Mouse (Mus musculus): ENCODE results near the gene Dnajc6. TPM values are rescaled to one million over a fixed set of nuclear protein-coding genes. Genes with fewer than 3 reads are reported as not detected.

Gene Dnajc6
- polyA plus RNA-seq, 1 experiment from 2014 or later: 22.0 TPM

- Histone ChIP-seq H3K27ac (ENCODE audit: low read depth, low read length) (peak overlapping the region; percentile 27; the same call in 1 of the 2 replicates), H3K4me3 (ENCODE audit: low read depth, low read length) (no peak overlapping the region), H3K27me3 (replicated peaks; ENCODE audit: control insufficient read depth, insufficient read depth, low read length) (no peaks in the 10 kb centered on the region), H3K4me2 (ENCODE audit: low read length) (no peak overlapping the region), H3K9me3 (replicated peaks; ENCODE audit: control insufficient read depth, low read length) (no peaks in the 10 kb centered on the region), H3K4me1 (ENCODE audit: control insufficient read depth, insufficient read depth, low read length) (no peaks in the 10 kb centered on the region), H3K36me3 (ENCODE audit: control insufficient read depth, insufficient read depth, low read length) (no peaks in the 10 kb centered on the region), H3K9ac (ENCODE audit: low read length) (no peak overlapping the region)
- 64% methylated on average over 7 of the region's 7 CpGs for WGBS
- DNase-seq (ENCODE audit: low spot score): no peak
- no peak for ATAC-seq
Measured at GRCm38 (mm10) chr4:101569076-101569475, 72.6 kb downstream of the Dnajc6 start.

- no peak for DNase-seq (ENCODE audit: low spot score)
- Histone ChIP-seq H3K9ac (ENCODE audit: low read length) (no peak overlapping the region), H3K9me3 (replicated peaks; ENCODE audit: control insufficient read depth, low read length) (no peaks in the 10 kb centered on the region), H3K27ac (ENCODE audit: low read depth, low read length) (no peak overlapping the region), H3K36me3 (ENCODE audit: control insufficient read depth, insufficient read depth, low read length) (no peaks in the 10 kb centered on the region), H3K4me2 (ENCODE audit: low read length) (no peak overlapping the region), H3K4me1 (ENCODE audit: control insufficient read depth, insufficient read depth, low read length) (no peaks in the 10 kb centered on the region), H3K27me3 (replicated peaks; ENCODE audit: control insufficient read depth, insufficient read depth, low read length) (no peaks in the 10 kb centered on the region), H3K4me3 (ENCODE audit: low read depth, low read length) (no peak overlapping the region)
- ATAC-seq: no peak
- WGBS: 50% methylated on average over 2 of the region's 2 CpGs
Measured at GRCm38 (mm10) chr4:101572142-101572541, 75.7 kb downstream of the Dnajc6 start.

DNA sequence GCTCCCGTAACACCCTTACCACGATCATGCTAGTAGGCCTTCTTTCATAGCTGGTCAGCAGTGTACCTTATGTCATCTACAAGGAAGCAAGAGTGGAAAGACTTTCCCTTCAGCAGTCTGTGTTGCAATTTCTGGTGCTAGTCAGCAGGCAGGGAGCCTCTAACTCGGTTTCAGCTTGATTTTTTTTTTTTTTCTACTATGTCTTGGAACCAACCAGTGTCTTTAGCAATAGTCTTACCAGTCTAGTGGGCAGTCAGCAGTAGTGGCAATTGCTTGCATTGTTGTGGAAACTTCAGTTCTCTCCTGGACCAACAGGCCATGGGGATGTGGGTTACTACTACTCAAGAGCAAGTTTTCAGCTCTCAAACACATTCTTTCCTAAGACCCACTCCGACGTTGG lies 78.9 kb downstream of the Dnajc6 start:
- Histone ChIP-seq H3K9ac (ENCODE audit: low read length) (no peak overlapping the region), H3K9me3 (replicated peaks; ENCODE audit: control insufficient read depth, low read length) (no peaks in the 10 kb centered on the region), H3K27ac (ENCODE audit: low read depth, low read length) (no peak overlapping the region), H3K4me3 (ENCODE audit: low read depth, low read length) (no peak overlapping the region), H3K36me3 (ENCODE audit: control insufficient read depth, insufficient read depth, low read length) (no peaks in the 10 kb centered on the region), H3K4me2 (ENCODE audit: low read length) (no peak overlapping the region), H3K27me3 (replicated peaks; ENCODE audit: control insufficient read depth, insufficient read depth, low read length) (no peaks in the 10 kb centered on the region), H3K4me1 (ENCODE audit: control insufficient read depth, insufficient read depth, low read length) (no peaks in the 10 kb centered on the region)
- ATAC-seq: no peak
- WGBS: 87% methylated on average over 5 of the region's 5 CpGs
- DNase-seq (ENCODE audit: low spot score): no peak

DNA sequence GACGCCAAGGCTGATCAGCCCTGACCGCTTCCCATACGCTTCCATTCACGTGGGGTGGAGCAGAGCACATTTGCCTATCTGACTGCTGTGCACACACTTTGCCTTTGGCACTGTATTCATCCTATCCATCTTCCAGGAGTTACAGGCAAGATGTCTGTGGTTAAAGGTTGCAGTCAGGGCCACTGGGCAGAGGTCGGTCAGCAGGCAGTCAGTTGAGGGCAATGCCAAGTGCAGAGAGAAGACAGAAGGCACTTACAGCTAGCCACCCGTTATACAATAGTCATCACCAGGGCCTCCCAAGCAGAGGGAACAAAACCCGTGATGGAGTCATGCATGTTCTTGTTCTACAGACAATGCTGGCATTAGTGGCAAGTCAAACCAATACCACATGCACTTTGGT lies 82.3 kb downstream of the Dnajc6 start:
- H3K4me1 ChIP-seq (ENCODE audit: control insufficient read depth, insufficient read depth, low read length): no peaks in the 10 kb centered on the region
- no peak overlapping the region for H3K4me2 ChIP-seq (ENCODE audit: low read length)
- no peak overlapping the region for H3K27ac ChIP-seq (ENCODE audit: low read depth, low read length)
- H3K27me3 ChIP-seq (replicated peaks; ENCODE audit: control insufficient read depth, insufficient read depth, low read length): no peaks in the 10 kb centered on the region
- DNase-seq (ENCODE audit: low spot score) (no peak), ATAC-seq (no peak)
- H3K36me3 ChIP-seq (ENCODE audit: control insufficient read depth, insufficient read depth, low read length): no peaks in the 10 kb centered on the region
- H3K4me3 ChIP-seq (ENCODE audit: low read depth, low read length): no peak overlapping the region
- 81% methylated on average over 7 of the region's 7 CpGs for WGBS
- H3K9me3 ChIP-seq (replicated peaks; ENCODE audit: control insufficient read depth, low read length): no peaks in the 10 kb centered on the region
- no peak overlapping the region for H3K9ac ChIP-seq (ENCODE audit: low read length)

DNA sequence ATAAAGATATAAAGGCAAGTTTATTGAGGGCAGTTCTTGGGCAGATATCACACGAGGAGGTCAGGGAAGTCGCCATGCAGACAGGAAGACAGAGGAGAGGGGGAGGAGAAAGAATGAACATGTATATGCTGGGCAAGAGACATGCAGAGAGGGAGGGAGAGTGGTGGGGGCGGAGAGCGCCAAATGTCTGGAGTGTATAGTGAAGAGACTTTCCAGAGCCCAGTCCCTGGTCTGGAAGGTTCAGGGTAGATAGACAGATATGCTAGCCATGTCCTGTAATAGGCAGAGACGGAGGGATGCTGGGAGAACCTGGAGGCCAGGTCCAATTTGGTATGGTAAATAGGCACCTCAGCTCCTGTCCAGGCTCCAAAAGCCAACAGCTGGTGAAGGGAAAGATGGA lies 83.1 kb downstream of the Dnajc6 start:
- no peaks in the 10 kb centered on the region for H3K36me3 ChIP-seq (ENCODE audit: control insufficient read depth, insufficient read depth, low read length)
- H3K4me3 ChIP-seq (ENCODE audit: low read depth, low read length): no peak overlapping the region
- no peak overlapping the region for H3K4me2 ChIP-seq (ENCODE audit: low read length)
- no peaks in the 10 kb centered on the region for H3K9me3 ChIP-seq (replicated peaks; ENCODE audit: control insufficient read depth, low read length)
- WGBS: 88% methylated on average over 5 of the region's 5 CpGs
- H3K27ac ChIP-seq (ENCODE audit: low read depth, low read length): no peak overlapping the region
- no peak overlapping the region for H3K9ac ChIP-seq (ENCODE audit: low read length)
- ATAC-seq (no peak), DNase-seq (ENCODE audit: low spot score) (no peak)
- no peaks in the 10 kb centered on the region for H3K4me1 ChIP-seq (ENCODE audit: control insufficient read depth, insufficient read depth, low read length)
- H3K27me3 ChIP-seq (replicated peaks; ENCODE audit: control insufficient read depth, insufficient read depth, low read length): no peaks in the 10 kb centered on the region

DNA sequence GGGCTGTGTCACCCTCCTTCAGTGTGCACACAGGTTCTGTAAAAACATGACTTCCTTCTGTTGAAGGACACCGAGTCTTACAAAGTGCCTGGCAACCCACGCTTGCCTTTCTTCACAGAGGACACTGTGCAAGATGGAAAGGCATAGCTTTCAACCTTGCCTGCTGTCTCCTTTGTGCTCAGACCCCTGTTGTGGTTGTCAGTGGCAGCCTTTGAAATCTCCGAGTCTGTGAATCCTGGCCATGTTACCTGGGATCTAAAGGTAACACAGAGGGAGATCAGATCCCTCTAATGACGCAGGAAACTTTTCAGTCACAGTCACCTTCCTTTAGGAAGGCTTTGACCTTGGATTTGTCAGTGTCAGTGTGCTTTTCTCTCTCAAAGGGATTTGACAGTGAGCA lies 84.7 kb downstream of the Dnajc6 start:
- no peak overlapping the region for H3K27ac ChIP-seq (ENCODE audit: low read depth, low read length)
- no peak overlapping the region for H3K4me2 ChIP-seq (ENCODE audit: low read length)
- 80% methylated on average over 4 of the region's 4 CpGs for WGBS
- no peak overlapping the region for H3K4me3 ChIP-seq (ENCODE audit: low read depth, low read length)
- H3K36me3 ChIP-seq (ENCODE audit: control insufficient read depth, insufficient read depth, low read length): no peaks in the 10 kb centered on the region
- peaks cover 9% of the 10 kb centered on the region for H3K4me1 ChIP-seq (ENCODE audit: control insufficient read depth, insufficient read depth, low read length)
- no peak for DNase-seq (ENCODE audit: low spot score)
- ATAC-seq: no peak; the same call in 1 of the 2 replicates
- H3K9ac ChIP-seq (ENCODE audit: low read length): no peak overlapping the region
- H3K9me3 ChIP-seq (replicated peaks; ENCODE audit: control insufficient read depth, low read length): no peaks in the 10 kb centered on the region
- no peaks in the 10 kb centered on the region for H3K27me3 ChIP-seq (replicated peaks; ENCODE audit: control insufficient read depth, insufficient read depth, low read length)

- Histone ChIP-seq H3K9ac (ENCODE audit: low read length) (no peak overlapping the region), H3K4me2 (ENCODE audit: low read length) (no peak overlapping the region), H3K9me3 (replicated peaks; ENCODE audit: control insufficient read depth, low read length) (no peaks in the 10 kb centered on the region), H3K36me3 (ENCODE audit: control insufficient read depth, insufficient read depth, low read length) (no peaks in the 10 kb centered on the region), H3K27ac (ENCODE audit: low read depth, low read length) (no peak overlapping the region), H3K27me3 (replicated peaks; ENCODE audit: control insufficient read depth, insufficient read depth, low read length) (no peaks in the 10 kb centered on the region), H3K4me1 (ENCODE audit: control insufficient read depth, insufficient read depth, low read length) (peaks cover 9% of the 10 kb centered on the region), H3K4me3 (ENCODE audit: low read depth, low read length) (no peak overlapping the region)
- 85% methylated on average over 2 of the region's 2 CpGs for WGBS
- no peak for ATAC-seq
- DNase-seq (ENCODE audit: low spot score): no peak
Measured at GRCm38 (mm10) chr4:101582882-101583281, 86.4 kb downstream of the Dnajc6 start.

DNA sequence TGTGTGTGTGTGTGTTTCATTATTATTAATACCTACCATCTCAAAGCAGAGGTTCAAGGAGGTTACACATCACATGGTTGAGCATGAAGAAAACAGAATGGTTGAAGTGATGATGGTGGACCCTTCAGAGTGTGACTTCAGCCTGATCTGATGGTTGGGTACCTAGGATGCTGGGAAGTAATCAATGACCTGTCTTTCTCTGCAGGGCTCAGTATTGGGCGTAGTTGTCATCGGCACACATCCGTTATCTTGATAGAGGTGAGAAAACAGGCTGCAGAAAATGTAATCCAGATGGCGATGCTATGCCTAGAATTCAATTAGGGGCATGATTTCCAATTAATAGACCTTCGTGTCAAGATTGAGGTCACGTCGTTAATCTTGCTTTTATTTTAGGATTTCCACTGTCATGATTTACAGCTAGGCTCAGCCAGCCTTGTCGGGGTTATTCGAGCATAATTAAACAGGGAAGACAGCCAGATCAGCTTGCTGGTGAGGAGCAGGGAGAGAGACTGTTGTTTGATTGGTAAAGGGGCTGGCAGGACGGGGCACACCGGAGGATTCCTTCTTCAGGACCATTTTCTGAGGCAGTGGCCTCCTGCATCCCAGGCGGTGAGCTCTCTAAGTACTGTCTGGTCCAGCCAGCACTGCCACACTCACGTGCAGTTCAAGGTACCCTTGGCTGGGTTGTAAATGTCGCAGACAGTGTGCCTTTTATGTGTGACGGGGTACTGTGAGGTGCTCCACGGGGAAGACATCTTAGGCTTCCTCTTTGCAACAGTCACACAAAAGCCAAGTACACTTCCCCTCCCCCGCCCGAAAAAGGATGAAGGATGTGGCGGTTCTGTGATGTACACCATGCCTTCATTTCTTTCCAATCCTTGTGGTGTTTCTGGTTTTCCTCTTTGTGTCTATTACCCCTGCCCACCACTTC lies 88.3 kb downstream of the Dnajc6 start:
- no peak overlapping the region for H3K4me3 ChIP-seq (ENCODE audit: low read depth, low read length)
- H3K9ac ChIP-seq (ENCODE audit: low read length): 0 out of 2 replicates have a peak overlapping the region, but pooled peaks have one; percentile 8
- peak overlapping the region; percentile 23; the same call in 1 of the 2 replicates for H3K4me2 ChIP-seq (ENCODE audit: low read length)
- ATAC-seq (peak; percentile 58), DNase-seq (ENCODE audit: low spot score) (peak; percentile 65)
- H3K4me1 ChIP-seq (ENCODE audit: control insufficient read depth, insufficient read depth, low read length): peaks cover 9% of the 10 kb centered on the region
- no peaks in the 10 kb centered on the region for H3K27me3 ChIP-seq (replicated peaks; ENCODE audit: control insufficient read depth, insufficient read depth, low read length)
- H3K36me3 ChIP-seq (ENCODE audit: control insufficient read depth, insufficient read depth, low read length): no peaks in the 10 kb centered on the region
- no peaks in the 10 kb centered on the region for H3K9me3 ChIP-seq (replicated peaks; ENCODE audit: control insufficient read depth, low read length)
- 33% methylated on average over 19 of the region's 19 CpGs for WGBS
- H3K27ac ChIP-seq (ENCODE audit: low read depth, low read length): peak overlapping the region; percentile 66
